Mouse (Mus musculus) forebrain, embryonic 16.5 days (tissue): ENCODE measurements around the gene Plcb1. TPM values are rescaled to one million over a fixed set of nuclear protein-coding genes. Genes with fewer than 3 reads are reported as not detected.

Source experiments
- ATAC-seq: fragments of 200-750 bp; cut with Nextera tagmentation; 2 replicates; pipeline ENCODE4 v1.8.0; 2017; ENCODE audit warnings: mild to moderate bottlenecking, moderate library complexity
- H3K27ac ChIP-seq: fragments of 300-500 bp; sonication (generic); 2 replicates; pipeline ENCODE4 v1.5.1; 2014; ENCODE audit warnings: low read length, control low read depth
- H3K27me3 ChIP-seq: fragments of 300-500 bp; sonication (generic); replicated peaks from 2 replicates; pipeline ENCODE4 v1.6.1; 2014; ENCODE audit warnings: low read length; ENCODE audit not compliant: control insufficient read depth, insufficient read depth
- H3K36me3 ChIP-seq: fragments of 300-500 bp; sonication (generic); 2 replicates; pipeline ENCODE4 v1.6.1; 2014; ENCODE audit not compliant: control insufficient read depth, insufficient read depth
- H3K4me1 ChIP-seq: fragments of 300-500 bp; sonication (generic); replicated peaks from 2 replicates; pipeline ENCODE4 v1.6.1; 2014; ENCODE audit warnings: low read length; ENCODE audit not compliant: control insufficient read depth, insufficient read depth
- H3K4me2 ChIP-seq: fragments of 300-500 bp; sonication (generic); 2 replicates; pipeline ENCODE4 v1.6.1; 2014; ENCODE audit warnings: mild to moderate bottlenecking, low read length, control low read depth
- H3K4me3 ChIP-seq: fragments of 300-500 bp; sonication (generic); replicated peaks from 2 replicates; pipeline ENCODE4 v1.5.1; 2014; ENCODE audit warnings: mild to moderate bottlenecking, low read length, control low read depth
- H3K9ac ChIP-seq: fragments of 300-500 bp; sonication (generic); replicated peaks from 2 replicates; pipeline ENCODE4 v1.6.1; 2014; ENCODE audit warnings: low read depth, low read length, control low read depth
- H3K9me3 ChIP-seq: fragments of 300-500 bp; sonication (generic); 2 replicates; pipeline ENCODE4 v1.6.1; 2016; ENCODE audit warnings: low read length; ENCODE audit not compliant: control insufficient read depth
- WGBS: fragments of 180-500 bp; shearing (Covaris S2); extraction: QIAGEN DNeasy Blood & Tissue Kit; methylation state at CpG from one replicate; pipeline ENCODE4 v1.1.7; 2014; 5-methylcytosine and 5-hydroxymethylcytosine counted together
- polyA plus RNA-seq: library from polyadenylated mRNA; unstranded; fragments of >200 nt; fragmentation: Nextera tagmentation; extraction: Ambion mirVana; gene quantifications from 2 replicates; pipeline ENCODE4 v1.2.1, GENCODE M21; 2015

Plcb1 gene
- polyA plus RNA-seq, 1 experiment from 2014 or later, result 49.4 TPM

- ATAC-seq, result no peak; the same call in 1 of the 2 replicates
- 86% methylated on average over 3 of the region's 3 CpGs for whole genome bisulfite sequencing
Observed at GRCm38 (mm10) chr2:135305186-135305585, 519.3 kb downstream of the Plcb1 start.

GRCm38 (mm10) chr2:135305736-135306471 is 520.0 kb downstream of the Plcb1 start:
- 16% methylated on average over 7 of the region's 7 CpGs for WGBS
- H3K4me1 ChIP-seq, result peaks cover 5% of the 10 kb centered on the region
- no peak overlapping the region for H3K4me2 ChIP-seq
- no peak overlapping the region for H3K9ac ChIP-seq
- H3K9me3 ChIP-seq, result no peaks in the 10 kb centered on the region
- no peaks in the 10 kb centered on the region for H3K27me3 ChIP-seq
- H3K36me3 ChIP-seq, result no peaks in the 10 kb centered on the region
- H3K4me3 ChIP-seq, result no peak overlapping the region
- ATAC-seq, result peak; percentile 77
- peak overlapping the region; percentile 55 for H3K27ac ChIP-seq

More at GRCm38 (mm10) chr2:135305186-135305585, 519.3 kb downstream of the Plcb1 start:
- Histone ChIP-seq H3K9me3 (no peaks in the 10 kb centered on the region), H3K27ac (no peak overlapping the region; the same call in 1 of the 2 replicates), H3K27me3 (no peaks in the 10 kb centered on the region), H3K9ac (no peak overlapping the region), H3K4me2 (no peak overlapping the region), H3K36me3 (no peaks in the 10 kb centered on the region), H3K4me1 (peaks cover 6% of the 10 kb centered on the region), H3K4me3 (no peak overlapping the region)

- Histone ChIP-seq H3K4me2 (no peak overlapping the region), H3K4me3 (no peak overlapping the region), H3K4me1 (peaks cover 5% of the 10 kb centered on the region), H3K9me3 (no peaks in the 10 kb centered on the region), H3K27me3 (no peaks in the 10 kb centered on the region), H3K9ac (no peak overlapping the region), H3K36me3 (no peaks in the 10 kb centered on the region), H3K27ac (peak overlapping the region; percentile 35; the same call in 1 of the 2 replicates)
- 5% methylated on average over 2 of the region's 2 CpGs for WGBS
- ATAC-seq, result peak; percentile 69
Observed at GRCm38 (mm10) chr2:135306472-135306771, 520.6 kb downstream of the Plcb1 start.

- Histone ChIP-seq H3K36me3 (no peaks in the 10 kb centered on the region), H3K9ac (no peak overlapping the region), H3K9me3 (no peaks in the 10 kb centered on the region), H3K27ac (no peak overlapping the region), H3K4me2 (no peak overlapping the region), H3K4me3 (no peak overlapping the region), H3K27me3 (no peaks in the 10 kb centered on the region), H3K4me1 (peaks cover 5% of the 10 kb centered on the region)
- 49% methylated on average over 4 of the region's 4 CpGs for WGBS
- ATAC-seq, result no peak
Observed at GRCm38 (mm10) chr2:135307787-135308186, 521.9 kb downstream of the Plcb1 start.

GRCm38 (mm10) chr2:135315980-135316379 is 530.1 kb downstream of the Plcb1 start:
- Histone ChIP-seq H3K36me3 (no peaks in the 10 kb centered on the region), H3K4me1 (no peaks in the 10 kb centered on the region), H3K9me3 (no peaks in the 10 kb centered on the region), H3K9ac (no peak overlapping the region), H3K4me2 (no peak overlapping the region), H3K27ac (no peak overlapping the region), H3K4me3 (no peak overlapping the region), H3K27me3 (no peaks in the 10 kb centered on the region)
- no peak for ATAC-seq
- 91% methylated on average over 3 of the region's 3 CpGs for WGBS

GRCm38 (mm10) chr2:135318136-135318535 is 532.3 kb downstream of the Plcb1 start:
- Histone ChIP-seq H3K4me2 (no peak overlapping the region), H3K9ac (no peak overlapping the region), H3K27ac (no peak overlapping the region), H3K9me3 (no peaks in the 10 kb centered on the region), H3K4me1 (no peaks in the 10 kb centered on the region), H3K27me3 (no peaks in the 10 kb centered on the region), H3K4me3 (no peak overlapping the region), H3K36me3 (no peaks in the 10 kb centered on the region)
- no peak for ATAC-seq
- WGBS, result 88% methylated on average over 1 of the region's 1 CpGs

GRCm38 (mm10) chr2:135323276-135323954 is 537.5 kb downstream of the Plcb1 start:
- ATAC-seq, result peak; percentile 87
- H3K9ac ChIP-seq, result peak overlapping the region; percentile 30

GRCm38 (mm10) chr2:135323955-135324302 is 538.1 kb downstream of the Plcb1 start:
- H3K4me2 ChIP-seq, result peak overlapping the region; percentile 61
- ATAC-seq, result peak; percentile 93
- peak overlapping the region; percentile 73 for H3K27ac ChIP-seq
- peak overlapping the region; percentile 30 for H3K9ac ChIP-seq
- no peaks in the 10 kb centered on the region for H3K36me3 ChIP-seq
- H3K27me3 ChIP-seq, result no peaks in the 10 kb centered on the region
- H3K4me3 ChIP-seq, result peak overlapping the region; percentile 41
- H3K9me3 ChIP-seq, result no peaks in the 10 kb centered on the region
- WGBS, result 7% methylated on average over 4 of the region's 4 CpGs
- H3K4me1 ChIP-seq, result peaks cover 11% of the 10 kb centered on the region

More at GRCm38 (mm10) chr2:135323276-135323954, 537.5 kb downstream of the Plcb1 start:
- Histone ChIP-seq H3K36me3 (no peaks in the 10 kb centered on the region), H3K9me3 (no peaks in the 10 kb centered on the region), H3K4me2 (peak overlapping the region; percentile 61), H3K4me3 (peak overlapping the region; percentile 41), H3K27ac (peak overlapping the region; percentile 73), H3K27me3 (no peaks in the 10 kb centered on the region), H3K4me1 (peaks cover 11% of the 10 kb centered on the region)
- 17% methylated on average over 7 of the region's 7 CpGs for WGBS

- Histone ChIP-seq H3K36me3 (no peaks in the 10 kb centered on the region), H3K27ac (no peak overlapping the region), H3K4me1 (peaks cover 8% of the 10 kb centered on the region), H3K4me3 (no peak overlapping the region), H3K4me2 (no peak overlapping the region), H3K27me3 (no peaks in the 10 kb centered on the region), H3K9ac (no peak overlapping the region), H3K9me3 (no peaks in the 10 kb centered on the region)
- 1% methylated on average over 2 of the region's 2 CpGs for WGBS
- peak; percentile 68 for ATAC-seq
Observed at GRCm38 (mm10) chr2:135328756-135329155, 542.9 kb downstream of the Plcb1 start.
